Mouse (Mus musculus) R1 (cell line): ENCODE measurements at regions not wholly inside any gene's neighbourhood (a gene's known extent, or its start where the extent isn't known, plus 50 kb on each side); places are given as distances from the start of the nearest gene placed in this dataset.

Experiments used
- DNase-seq: peaks from one replicate; pipeline ENCODE4 v3.0.0-alpha.2; 2018; ENCODE audit warnings: low read depth, low spot score

DNA sequence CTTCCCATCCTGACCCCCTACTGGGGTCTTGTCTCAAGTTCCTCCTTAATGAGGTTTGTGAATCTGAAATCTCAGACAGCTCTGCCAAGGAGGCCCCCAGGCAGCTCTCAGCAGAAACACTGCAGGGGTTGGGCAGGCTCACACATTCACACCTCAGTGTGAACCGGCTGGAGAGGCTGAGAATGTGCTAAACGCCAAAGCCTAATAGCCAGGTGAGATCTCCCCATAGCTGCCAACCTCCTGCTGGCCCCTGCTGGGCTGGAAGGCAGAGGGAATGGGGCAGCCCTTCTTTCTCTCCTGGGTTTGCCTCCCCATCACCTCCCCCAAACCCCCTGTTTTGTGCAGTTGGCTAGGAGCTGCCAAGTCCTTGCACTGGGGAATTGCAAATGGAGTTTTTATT is 81.3 kb upstream of the Gm26897 start:
- no peak for DNase-seq

DNA sequence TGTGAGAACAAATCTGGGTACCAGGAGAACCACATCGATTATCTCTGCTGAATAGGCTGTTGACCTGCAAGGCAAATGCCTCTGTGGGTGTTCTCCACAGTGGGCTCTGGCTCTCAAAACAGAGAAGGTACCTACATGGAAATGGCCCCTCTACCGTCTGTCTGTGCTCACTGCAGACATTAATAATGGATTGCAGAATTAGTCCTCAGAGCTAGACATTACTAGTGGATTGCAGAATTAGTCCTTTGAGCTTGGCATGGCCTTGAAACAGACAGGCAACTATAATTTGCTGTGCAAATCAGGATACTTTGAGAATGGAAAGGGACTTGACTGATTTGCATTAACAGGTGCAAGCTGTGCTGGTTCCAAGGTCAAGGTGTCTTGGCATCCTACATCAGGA is 77.3 kb upstream of the Gm26897 start:
- peak; percentile 60 for DNase-seq

DNA sequence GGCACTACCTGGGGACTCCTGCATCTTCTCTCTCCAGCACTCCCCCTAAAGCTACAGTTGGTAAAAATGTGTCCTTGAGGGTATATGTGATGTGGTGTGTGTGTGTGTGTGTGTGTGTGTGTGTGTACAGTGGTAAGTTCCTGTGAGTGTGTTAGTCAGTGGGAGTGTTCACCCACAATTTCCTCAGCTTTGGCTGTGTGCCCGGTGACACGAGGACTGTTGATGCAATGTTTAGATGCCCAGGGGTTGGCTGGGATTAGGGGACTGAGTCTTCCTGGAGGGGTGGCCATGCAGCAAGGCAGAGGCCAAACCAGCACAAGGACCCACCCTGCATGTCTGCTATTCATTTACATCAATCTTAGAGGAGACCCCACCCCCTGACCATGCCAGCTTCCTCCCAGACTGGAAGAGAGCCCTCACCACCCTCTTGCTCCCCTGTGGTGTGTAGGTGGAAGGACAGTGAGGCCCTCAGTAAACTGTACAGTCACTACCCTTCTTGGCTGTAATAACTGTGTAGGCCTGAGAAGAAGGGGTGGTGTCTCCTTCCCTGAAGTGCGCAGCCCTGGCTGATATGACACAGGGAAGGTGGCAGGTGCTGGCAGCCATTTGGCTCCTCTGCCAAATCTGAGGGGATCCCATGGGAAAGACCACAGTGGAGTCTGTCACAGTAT is 75.8 kb upstream of the Gm26897 start:
- no peak for DNase-seq

DNA sequence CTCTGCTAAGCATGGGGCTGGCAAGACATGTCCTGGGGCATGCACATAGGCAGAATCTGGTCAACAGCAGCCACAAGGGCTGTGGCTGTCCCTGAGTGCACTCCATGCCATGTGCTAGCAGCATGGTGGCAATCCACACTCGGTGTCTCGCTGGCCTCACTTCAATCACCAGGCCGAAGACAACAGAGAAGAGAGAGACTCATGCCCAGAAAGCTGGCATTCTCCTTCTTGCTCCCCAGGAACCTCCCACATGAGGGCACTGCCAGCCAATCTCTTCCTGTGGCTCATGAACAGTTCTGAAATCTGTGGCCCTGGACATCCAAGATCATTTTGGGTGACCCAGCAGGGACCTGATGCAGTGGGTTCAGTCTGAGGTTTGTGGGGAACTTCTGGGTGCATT is 74.5 kb upstream of the Gm26897 start:
- no peak for DNase-seq

DNA sequence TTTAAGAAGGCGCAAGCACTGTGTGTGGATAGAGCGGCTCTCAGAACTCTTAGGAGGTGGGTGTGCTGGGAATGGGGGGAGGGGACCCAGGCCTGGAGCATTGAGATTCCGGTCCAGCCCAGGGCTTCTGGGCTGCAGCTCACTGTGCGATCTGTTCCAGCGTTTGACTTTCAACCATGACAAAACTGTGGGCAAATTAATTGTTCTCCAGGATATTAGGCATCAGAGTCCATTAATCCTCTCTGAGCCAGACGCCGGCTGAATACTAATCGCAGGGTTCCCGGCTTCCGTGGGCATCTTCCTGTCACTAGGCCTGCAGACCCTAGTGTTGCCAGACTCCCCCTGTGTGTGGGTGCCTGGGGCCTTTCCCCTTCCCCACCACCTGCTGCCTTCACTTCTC is 73.3 kb upstream of the Gm26897 start:
- DNase-seq = no peak

DNA sequence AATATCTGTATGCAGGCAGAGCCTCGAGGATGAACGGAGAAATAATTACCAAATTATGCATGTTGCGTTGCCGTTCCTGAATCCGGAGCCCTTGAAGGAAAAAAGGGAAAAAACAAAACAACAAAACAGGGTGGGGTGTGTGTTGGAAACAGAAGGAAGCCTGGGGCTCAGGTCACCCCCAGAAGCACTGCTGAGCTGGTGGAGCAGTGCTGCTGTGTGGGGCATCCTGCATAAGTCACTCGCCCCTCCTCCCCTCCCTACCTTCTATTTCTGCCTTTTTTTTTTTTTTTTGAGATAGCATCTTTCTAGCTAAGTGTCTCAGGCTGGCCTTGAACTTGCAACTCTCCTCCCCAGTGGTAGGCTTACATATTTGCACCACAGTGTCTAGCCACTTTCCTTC is 72.8 kb upstream of the Gm26897 start:
- DNase-seq = no peak

DNA sequence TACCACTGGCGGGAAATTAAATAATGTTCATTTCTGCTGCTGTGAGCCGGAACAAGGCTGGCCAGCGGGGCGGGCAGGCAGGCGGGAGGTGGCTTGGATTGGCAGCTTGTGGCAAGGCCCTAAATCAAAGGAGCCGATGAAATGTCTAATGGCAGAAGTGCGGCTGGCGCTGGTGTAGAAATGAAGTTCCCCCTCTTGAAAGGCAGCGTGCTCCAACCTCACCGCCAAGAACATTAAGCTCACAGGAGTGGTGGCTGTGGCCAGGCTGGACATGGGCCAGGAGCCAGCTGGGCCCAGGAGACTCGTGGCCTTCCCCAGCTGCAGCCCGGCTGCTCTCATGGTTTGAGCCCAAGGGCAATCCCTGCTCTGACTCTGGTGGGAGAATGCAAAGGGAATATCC is 71.8 kb upstream of the Gm26897 start:
- no peak for DNase-seq

DNA sequence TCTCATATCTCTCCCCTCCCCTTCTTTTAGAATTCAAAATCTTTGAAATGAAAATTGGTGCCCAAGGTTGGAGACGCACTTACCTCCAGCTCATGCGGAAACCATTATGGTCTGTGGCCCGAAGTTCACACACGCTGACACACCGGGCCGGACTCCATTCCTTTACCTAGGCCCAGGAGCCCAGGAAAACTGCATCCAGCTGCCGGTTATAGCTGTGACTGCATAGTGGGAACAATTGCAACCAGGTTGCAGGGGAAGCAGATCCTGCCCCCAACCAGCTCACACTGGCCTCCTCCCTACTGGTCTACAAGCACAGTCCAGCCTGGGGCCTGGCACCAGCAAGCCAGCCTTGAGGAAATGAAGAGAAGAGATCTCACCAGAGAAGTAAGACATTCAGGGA is 69.9 kb upstream of the Gm26897 start:
- DNase-seq = no peak

DNA sequence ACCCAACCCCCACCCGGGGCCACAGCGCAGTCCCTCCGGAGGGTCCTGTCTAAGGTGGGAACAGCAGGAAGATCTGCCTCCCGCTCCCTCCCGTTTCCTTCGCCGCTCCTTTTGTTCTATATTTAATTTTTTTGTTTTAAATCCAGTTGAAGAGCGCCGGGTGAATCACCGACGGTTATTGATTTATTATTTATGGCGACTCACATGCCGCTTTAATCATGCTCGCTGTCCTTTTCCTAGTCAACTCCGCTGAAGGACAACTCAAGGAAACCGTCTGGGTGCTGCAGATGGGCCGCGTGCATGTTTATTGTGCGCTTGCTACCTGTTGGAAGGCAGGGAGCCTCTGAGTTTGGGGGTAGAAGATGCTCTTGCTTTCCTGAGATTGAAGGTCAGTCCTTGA is 68.3 kb upstream of the Gm26897 start:
- DNase-seq = no peak

DNA sequence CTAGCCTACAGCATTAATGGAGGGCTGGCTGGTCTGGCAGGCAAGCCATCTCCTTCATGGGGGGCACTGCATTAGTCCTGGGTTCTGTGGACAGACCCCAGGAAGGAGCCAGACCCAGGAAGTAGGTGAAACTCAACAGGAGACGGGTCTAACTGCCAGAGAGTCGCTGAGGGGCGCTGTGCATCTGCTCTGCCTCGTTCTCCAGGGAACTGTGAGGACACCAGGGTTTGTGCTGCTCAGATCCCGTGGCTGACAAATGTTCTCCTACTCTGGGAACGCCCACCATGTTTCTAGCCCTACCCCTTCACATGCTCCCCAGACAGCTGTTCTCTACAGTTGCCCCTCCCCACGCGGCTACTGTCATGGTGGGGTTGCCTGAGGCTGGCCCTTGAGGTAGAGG is 67.7 kb upstream of the Gm26897 start:
- no peak for DNase-seq

DNA sequence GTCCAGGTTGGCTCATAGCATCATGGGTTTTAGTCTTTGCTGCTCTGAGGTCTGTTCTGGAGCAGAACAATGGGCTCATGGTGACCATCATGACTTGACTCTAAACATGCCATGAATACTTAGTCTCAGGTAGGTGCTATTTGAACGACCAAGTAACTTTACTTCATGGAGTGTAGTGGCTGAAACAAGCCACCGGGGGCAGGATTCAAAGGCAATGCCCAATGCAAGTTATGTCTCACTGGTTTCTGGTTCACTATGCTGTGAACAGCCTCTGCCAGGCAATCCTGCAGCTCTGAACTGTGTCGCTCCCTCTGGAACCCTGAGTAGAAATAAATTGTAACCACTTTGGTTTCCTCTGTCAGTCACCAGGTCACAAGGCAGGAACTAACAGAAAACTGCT is 65.8 kb upstream of the Gm26897 start:
- DNase-seq = peak; percentile 43

DNA sequence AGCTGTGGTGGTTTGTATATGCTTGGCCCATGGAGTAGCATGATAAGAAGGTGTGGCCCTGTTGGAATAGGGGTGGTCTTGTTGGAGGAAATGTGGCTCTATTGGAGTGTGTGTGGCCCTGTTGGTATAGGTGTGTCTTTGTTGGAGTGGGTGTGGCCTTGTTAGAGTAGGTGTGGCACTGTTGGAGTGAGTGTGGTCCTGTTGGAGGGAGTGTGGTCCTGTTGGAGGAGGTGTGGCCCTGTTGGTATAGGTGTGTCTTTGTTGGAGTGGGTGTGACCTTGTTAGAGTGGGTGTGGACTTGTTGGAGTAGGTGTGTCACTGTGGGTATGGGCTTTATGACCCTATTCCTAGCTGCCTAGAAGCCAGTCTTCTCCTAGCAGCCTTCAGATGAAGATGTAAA is 64.6 kb upstream of the Gm26897 start:
- DNase-seq = peak; percentile 64

DNA sequence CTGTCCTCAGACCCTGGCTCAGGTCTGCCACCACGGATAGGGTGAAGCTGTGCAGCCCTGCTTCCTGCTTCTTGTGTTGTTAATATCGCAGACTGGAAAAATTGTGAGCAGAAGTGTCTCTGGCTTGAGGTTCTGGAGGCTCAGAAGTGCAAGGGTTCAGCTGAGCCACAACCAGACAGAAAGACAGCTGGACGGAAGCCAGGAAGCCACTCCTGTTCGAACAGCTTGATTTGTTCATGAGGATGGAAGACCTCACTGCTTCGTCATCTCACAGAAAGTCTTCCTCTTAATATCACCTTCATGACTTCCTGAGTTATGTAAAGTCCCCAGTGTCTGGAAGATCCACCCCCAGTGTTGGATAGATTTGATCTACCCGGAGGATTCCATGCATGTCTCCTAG is 62.0 kb upstream of the Gm26897 start:
- no peak for DNase-seq

DNA sequence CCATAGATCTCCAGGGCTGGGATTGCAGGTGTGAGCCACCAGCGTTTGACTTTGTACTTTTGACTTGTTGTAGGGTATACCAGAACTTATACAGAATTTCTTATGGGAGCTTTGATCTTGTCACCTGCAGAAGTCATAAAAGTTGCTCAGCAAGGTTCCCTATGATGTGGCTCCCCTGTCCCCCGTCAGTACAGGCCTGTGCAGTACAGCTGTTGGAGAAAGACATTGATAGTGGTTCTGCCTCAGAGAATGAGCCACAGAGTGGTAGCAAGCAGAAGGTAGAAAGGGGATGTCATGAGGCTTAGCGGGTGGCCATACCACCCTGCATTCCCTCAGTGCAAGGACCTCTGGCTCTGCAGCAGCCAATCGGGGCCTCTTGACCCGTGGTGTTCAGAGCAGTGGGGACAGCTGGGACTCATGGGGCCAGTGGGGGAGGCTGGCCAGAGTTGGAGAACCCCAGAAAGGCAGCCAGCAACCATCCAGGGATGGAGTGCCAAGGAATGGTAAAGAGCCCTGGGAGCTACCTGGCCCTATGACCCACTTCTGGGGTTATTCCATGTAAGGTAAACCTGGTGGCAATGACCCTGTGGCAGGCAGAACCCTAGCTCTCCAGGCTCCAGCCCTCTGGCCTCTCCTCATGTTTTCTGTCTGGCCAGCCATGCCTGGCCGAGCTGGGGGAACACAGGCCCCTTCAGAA is 58.6 kb upstream of the Gm26897 start:
- DNase-seq = no peak

DNA sequence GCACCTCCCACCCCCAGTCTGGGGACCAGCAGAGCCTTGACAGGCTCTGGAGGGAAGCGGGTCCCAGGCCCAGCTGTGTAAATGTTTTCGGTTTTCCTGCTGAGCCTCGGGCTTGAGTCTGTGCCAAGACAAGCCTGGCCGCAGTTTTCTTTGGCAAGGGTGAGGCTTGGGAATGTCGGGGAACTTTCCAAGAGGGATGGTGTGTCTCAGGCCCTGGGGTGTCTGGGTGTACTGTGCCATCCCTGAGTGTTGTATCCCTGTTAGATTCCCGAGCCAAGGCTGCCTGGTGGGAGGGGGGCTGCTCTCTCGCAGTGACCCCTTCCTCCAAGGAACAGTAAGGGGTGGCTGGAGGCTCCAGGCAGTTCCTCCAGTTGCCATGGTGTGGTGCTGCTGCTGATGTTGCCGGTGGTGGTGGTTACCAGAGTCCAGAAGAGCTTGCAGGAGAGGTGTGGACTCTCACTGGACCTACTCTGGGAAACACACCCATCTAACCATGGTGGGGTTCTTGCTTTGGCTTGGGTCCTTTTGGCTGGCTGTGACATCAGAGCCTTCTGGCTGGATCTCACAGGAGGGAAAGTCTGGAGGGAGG is 58.0 kb upstream of the Gm26897 start:
- no peak for DNase-seq

DNA sequence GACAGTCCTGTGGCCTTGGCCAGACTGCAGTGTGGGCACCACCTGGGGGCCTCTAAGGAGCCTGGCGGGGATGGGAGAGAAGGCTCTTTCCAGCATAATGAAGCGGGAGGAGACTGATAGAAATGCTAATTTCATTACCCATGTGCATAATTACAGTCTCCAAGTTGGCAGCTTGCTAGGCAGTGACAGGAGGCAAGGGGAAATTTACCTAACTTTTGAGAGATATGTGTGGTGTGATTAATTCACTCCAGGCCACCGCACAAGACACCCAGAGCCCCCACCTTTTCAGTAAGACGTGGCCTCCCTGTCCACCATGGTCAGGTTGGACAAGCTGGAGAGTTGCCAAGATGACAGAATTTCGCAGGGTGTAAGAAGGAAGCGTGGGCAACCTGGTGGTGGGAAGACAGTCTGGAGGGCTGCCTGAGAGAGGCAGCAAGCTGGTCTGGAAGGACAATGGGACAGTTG is 55.8 kb upstream of the Gm26897 start:
- DNase-seq = no peak

DNA sequence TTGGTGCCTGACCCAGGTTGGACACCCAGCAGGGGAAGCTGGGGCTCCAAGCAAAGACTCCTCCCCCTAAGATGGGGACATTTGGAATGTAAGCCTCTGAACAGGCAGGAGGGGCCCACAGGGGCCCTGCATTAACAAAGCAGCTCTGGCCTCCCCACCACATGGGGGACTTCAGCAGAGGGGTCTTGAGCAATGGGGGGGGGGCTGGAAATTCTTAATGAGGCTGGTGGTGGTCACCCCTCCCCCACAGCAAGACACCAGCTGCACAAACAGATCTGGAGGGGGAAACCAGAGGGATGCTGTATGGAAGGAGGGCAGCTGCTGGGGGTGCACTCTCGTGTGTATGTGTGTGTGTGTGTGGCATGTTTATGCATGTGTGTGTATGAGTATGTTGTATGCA is 55.2 kb upstream of the Gm26897 start:
- DNase-seq = no peak

DNA sequence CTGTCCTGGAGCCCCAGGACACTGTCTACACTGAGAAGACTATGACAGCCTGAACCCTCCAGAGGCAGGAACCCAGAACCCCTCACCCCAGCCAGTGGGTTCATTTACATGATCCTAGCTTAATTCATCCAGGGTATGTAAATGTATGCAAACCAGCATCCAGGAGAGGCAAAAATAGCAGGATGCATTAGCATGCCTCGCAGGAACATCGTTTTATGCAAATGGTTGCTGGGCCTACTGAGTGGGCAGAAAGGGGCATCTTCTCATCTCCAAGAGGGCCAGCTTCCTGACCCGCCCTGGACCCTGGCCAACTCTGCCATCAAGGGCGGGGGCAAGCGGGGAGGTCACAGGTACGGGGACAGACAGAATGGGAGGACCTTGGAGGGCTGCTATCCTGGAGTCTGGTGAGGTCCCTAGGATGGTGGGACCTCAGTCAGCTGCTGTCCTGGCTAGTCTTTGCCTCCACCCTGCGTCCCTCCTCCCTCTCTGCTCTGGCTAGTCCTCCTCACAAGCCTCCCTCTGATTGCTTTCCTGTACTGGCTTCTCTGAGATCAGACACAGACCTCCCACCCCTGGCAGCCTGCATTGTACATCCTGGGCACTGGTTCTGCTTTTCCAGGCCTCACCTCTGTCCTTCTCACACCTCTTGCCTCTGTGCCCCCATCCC is 52.2 kb upstream of the Gm26897 start:
- peak; percentile 23 for DNase-seq

DNA sequence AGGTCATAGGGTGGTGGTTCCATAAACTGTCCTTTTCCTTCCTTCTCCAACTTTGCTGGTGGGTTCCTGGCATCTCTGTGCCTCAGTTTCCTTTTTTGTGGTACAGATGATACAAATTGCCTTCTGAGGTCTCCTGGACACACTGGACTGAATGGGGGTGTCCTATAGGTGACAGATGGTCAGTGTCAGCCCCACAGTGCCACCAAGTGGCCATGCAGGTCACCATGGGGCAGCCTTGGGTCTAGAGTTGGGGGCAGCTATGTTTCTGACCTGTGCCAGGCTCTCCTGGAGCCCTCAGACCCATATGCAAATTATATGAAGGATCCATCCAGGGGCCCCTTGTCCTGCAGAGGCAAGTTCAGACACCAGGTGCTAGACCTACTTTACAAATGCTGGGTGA is 50.8 kb upstream of the Gm26897 start:
- DNase-seq = no peak
